Mouse (Mus musculus): ENCODE measurements around the gene Slc2a10. TPM values are rescaled to one million over a fixed set of nuclear protein-coding genes. Genes with fewer than 3 reads are reported as not detected.
A peak's percentile ranks its signal among the peaks of the same experiment; 100 is the strongest.

The Slc2a10 gene
- polyA plus RNA-seq, 1 experiment from 2014 or later: 2.8 TPM

DNA sequence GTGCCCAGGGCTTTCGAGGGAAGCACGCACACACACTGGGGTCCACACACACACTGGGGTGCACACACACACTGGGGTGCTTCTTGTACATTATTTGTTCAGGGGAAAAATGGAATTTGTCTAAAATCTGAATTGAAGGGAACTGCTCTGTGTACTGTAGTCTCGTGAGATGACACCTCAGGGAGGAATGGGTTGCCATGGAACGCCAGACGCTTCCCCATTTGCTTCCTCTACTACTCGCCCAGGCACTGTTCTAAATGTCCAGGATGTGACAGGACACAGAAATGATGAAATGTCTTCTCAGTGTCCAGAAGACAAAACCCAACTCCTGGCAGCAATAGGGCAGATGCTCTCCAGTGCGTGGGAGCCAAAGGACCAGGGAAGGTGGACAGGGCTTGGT is 53.7 kb downstream of the Slc2a10 start:
- no peaks in the 10 kb centered on the region for H3K27me3 ChIP-seq (ENCODE audit: control insufficient read depth, insufficient read depth, low read length)
- no peak overlapping the region for H3K9ac ChIP-seq (replicated peaks; ENCODE audit: low read length)
- no peak for ATAC-seq (replicated peaks; ENCODE audit: insufficient number of reproducible peaks, low FRiP score, low TSS enrichment, low read depth)
- H3K4me2 ChIP-seq (ENCODE audit: low read depth, low read length): no peak overlapping the region
- H3K36me3 ChIP-seq (replicated peaks; ENCODE audit: control insufficient read depth, insufficient read depth, low read depth, low read length): no peaks in the 10 kb centered on the region
- H3K27ac ChIP-seq (replicated peaks; ENCODE audit: low read depth, low read length): no peak overlapping the region
- no peaks in the 10 kb centered on the region for H3K9me3 ChIP-seq (replicated peaks; ENCODE audit: control insufficient read depth, low read length)
- H3K4me3 ChIP-seq (ENCODE audit: low read depth, low read length): no peak overlapping the region
- H3K4me1 ChIP-seq (ENCODE audit: control insufficient read depth, insufficient read depth, low read length): no peaks in the 10 kb centered on the region
- WGBS: 87% methylated on average over 7 of the region's 7 CpGs
- no peak for DNase-seq (ENCODE audit: low spot score)

DNA sequence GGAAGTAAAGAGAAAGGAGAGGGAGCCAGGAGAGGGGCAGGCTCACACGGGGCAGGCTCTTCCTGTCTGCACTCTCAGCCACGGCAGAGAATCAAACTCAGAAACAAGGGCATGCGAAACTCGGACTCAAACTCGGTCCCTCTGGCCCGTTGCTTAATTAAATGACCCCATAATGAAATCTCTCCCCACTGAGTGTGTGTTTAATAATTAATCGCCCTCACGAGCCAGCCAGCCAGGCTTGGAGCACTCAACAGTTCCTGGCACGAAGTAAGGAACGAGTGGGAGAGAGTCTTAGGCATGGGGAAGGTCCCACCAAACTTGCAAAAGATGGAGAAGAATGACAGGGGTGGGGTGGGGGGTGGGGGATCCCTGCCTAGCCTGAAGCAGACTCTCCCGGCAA is 55.3 kb downstream of the Slc2a10 start:
- Histone ChIP-seq H3K27ac (replicated peaks; ENCODE audit: low read depth, low read length) (no peak overlapping the region), H3K9ac (replicated peaks; ENCODE audit: low read length) (no peak overlapping the region), H3K4me3 (ENCODE audit: low read depth, low read length) (no peak overlapping the region), H3K4me1 (ENCODE audit: control insufficient read depth, insufficient read depth, low read length) (peaks cover 4% of the 10 kb centered on the region; the same call in 1 of the 2 replicates), H3K36me3 (replicated peaks; ENCODE audit: control insufficient read depth, insufficient read depth, low read depth, low read length) (no peaks in the 10 kb centered on the region), H3K9me3 (replicated peaks; ENCODE audit: control insufficient read depth, low read length) (no peaks in the 10 kb centered on the region), H3K4me2 (ENCODE audit: low read depth, low read length) (no peak overlapping the region), H3K27me3 (ENCODE audit: control insufficient read depth, insufficient read depth, low read length) (peaks cover 9% of the 10 kb centered on the region)
- ATAC-seq (replicated peaks; ENCODE audit: insufficient number of reproducible peaks, low FRiP score, low TSS enrichment, low read depth) (no peak), DNase-seq (ENCODE audit: low spot score) (no peak)
- 54% methylated on average over 11 of the region's 11 CpGs for WGBS

DNA sequence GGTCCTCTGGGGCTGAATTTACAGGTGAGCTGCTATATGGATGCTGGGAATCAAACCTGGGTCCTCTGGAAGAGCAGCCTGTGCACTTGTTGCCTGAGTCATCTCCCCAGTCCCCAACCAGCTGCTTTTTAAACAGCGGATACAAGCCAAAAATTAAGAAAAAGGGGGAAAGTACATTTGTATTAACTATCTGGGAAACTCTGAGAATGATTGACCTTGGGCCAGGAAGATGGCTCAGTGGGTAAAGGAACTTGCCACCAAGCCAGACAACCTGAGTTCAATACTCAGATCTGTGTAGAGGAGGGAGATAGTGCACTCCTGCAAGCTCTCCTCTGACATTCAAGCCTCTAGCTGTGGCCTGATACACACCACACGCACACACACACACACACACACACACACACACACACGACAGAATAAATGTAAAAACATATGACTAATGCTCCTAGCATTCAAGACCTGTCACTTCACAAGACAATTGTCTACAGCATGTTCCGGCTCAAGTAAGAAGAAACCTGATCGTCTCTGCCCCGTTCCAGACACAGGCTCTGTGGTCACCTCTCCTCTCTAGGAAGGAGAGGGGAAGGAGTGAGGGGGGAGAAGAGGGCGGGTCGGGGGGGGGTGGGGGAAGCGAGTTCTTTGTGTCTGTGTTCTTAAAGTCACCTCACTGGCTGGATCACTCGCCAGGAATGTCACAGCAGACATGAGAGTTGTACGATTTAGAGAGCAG is 56.1 kb downstream of the Slc2a10 start:
- peaks cover 4% of the 10 kb centered on the region; the same call in 1 of the 2 replicates for H3K4me1 ChIP-seq (ENCODE audit: control insufficient read depth, insufficient read depth, low read length)
- H3K27ac ChIP-seq (replicated peaks; ENCODE audit: low read depth, low read length): no peak overlapping the region
- peak; percentile 57 for DNase-seq (ENCODE audit: low spot score)
- ATAC-seq (replicated peaks; ENCODE audit: insufficient number of reproducible peaks, low FRiP score, low TSS enrichment, low read depth): peak; percentile 51; the same call in 1 of the 2 replicates
- H3K9me3 ChIP-seq (replicated peaks; ENCODE audit: control insufficient read depth, low read length): no peaks in the 10 kb centered on the region
- H3K36me3 ChIP-seq (replicated peaks; ENCODE audit: control insufficient read depth, insufficient read depth, low read depth, low read length): no peaks in the 10 kb centered on the region
- 21% methylated on average over 11 of the region's 11 CpGs for WGBS
- no peak overlapping the region for H3K4me3 ChIP-seq (ENCODE audit: low read depth, low read length)
- peaks cover 16% of the 10 kb centered on the region for H3K27me3 ChIP-seq (ENCODE audit: control insufficient read depth, insufficient read depth, low read length)
- H3K4me2 ChIP-seq (ENCODE audit: low read depth, low read length): no peak overlapping the region
- H3K9ac ChIP-seq (replicated peaks; ENCODE audit: low read length): no peak overlapping the region

DNA sequence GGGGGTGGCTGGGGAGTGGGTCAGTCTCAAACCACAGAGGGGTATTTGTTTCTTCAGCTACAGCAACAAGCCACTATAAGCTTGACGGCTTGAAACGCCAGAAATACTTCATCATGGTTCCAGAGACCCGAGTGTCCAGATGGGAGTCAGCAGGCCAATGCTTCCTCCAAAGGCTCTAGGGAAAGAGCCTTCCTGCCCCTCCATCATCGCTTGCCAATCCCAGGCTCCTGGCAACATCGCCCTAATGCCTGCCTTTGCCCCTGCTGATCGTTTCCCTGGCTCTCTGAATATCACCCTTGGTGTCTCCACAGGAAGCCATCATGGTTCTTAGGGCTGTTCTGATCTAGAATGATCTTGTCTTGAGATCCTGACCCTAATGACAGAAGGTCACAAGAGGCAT is 58.3 kb downstream of the Slc2a10 start:
- ATAC-seq (replicated peaks; ENCODE audit: insufficient number of reproducible peaks, low FRiP score, low TSS enrichment, low read depth) (no peak), DNase-seq (ENCODE audit: low spot score) (no peak)
- Histone ChIP-seq H3K4me1 (ENCODE audit: control insufficient read depth, insufficient read depth, low read length) (peaks cover 4% of the 10 kb centered on the region; the same call in 1 of the 2 replicates), H3K4me3 (ENCODE audit: low read depth, low read length) (no peak overlapping the region), H3K9ac (replicated peaks; ENCODE audit: low read length) (no peak overlapping the region), H3K27me3 (ENCODE audit: control insufficient read depth, insufficient read depth, low read length) (peaks cover 16% of the 10 kb centered on the region), H3K27ac (replicated peaks; ENCODE audit: low read depth, low read length) (no peak overlapping the region), H3K9me3 (replicated peaks; ENCODE audit: control insufficient read depth, low read length) (no peaks in the 10 kb centered on the region), H3K4me2 (ENCODE audit: low read depth, low read length) (no peak overlapping the region), H3K36me3 (replicated peaks; ENCODE audit: control insufficient read depth, insufficient read depth, low read depth, low read length) (no peaks in the 10 kb centered on the region)
- WGBS: 70% methylated on average over 6 of the region's 6 CpGs

DNA sequence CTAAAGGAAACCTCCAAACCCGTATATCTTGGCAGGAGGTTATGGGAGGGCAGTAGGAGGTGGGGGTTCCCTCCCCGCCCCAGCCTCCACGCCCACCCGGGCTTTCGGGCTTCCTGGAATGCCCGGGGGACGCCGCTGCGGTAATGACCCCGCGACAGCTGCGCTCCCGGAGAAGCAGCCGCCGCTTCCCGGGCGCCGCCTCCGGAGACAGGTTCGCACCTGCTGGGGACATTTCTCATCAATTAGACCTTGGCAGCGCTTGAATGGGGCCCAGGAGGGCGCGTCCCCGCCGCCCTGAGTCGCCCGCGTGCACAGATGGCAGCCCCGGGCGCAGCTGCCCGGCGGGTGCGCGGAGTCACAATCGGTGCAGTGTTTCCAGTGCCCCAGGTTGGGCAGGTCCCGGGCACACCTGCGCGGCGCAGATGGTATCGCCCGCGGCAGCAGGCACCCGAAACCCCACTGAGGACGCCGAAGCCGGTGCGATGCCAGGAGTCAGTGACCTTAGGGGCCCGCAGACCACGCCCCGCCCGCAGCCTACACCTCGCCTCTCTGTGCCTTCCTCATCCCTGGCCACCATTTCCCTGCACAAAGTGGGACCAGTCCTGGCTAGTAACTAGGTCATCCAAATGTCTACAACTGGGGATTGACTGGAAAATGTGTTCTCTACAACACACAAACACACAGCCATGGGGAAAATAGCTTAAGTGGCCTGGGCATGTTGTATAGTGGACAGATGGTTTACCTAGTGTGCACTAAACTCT is 59.9 kb downstream of the Slc2a10 start:
- peak overlapping the region; percentile 44 for H3K9ac ChIP-seq (replicated peaks; ENCODE audit: low read length)
- no peak overlapping the region for H3K27ac ChIP-seq (replicated peaks; ENCODE audit: low read depth, low read length)
- H3K4me1 ChIP-seq (ENCODE audit: control insufficient read depth, insufficient read depth, low read length): peaks cover 4% of the 10 kb centered on the region; the same call in 1 of the 2 replicates
- H3K9me3 ChIP-seq (replicated peaks; ENCODE audit: control insufficient read depth, low read length): no peaks in the 10 kb centered on the region
- H3K4me2 ChIP-seq (ENCODE audit: low read depth, low read length): peak overlapping the region; percentile 82
- under 1% methylated on average over 49 of the region's 52 CpGs for WGBS
- DNase-seq (ENCODE audit: low spot score) (peak; percentile 58), ATAC-seq (replicated peaks; ENCODE audit: insufficient number of reproducible peaks, low FRiP score, low TSS enrichment, low read depth) (peak; percentile 30; the same call in 1 of the 2 replicates)
- no peaks in the 10 kb centered on the region for H3K36me3 ChIP-seq (replicated peaks; ENCODE audit: control insufficient read depth, insufficient read depth, low read depth, low read length)
- H3K27me3 ChIP-seq (ENCODE audit: control insufficient read depth, insufficient read depth, low read length): peaks cover 16% of the 10 kb centered on the region
- peak overlapping the region; percentile 36 for H3K4me3 ChIP-seq (ENCODE audit: low read depth, low read length)

DNA sequence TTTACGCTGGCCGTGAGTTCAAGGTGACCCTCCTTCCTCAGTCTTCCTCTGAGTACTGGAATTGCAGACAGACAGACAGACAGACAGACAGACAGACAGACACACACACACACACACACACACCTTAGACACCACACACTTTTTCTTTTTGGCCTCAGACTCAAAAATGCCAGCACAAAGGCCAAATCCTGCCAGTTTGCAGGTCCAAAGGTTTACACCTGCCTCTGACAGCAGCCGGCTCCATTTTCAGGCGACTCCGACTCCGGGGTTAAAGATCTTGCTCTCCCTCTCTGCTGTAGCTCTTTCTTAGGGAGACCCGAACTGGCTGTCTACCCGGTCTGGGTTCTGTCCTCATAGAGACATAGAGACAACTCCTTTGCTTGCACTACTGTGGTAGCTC is 60.5 kb downstream of the Slc2a10 start:
- H3K4me2 ChIP-seq (ENCODE audit: low read depth, low read length): no peak overlapping the region
- no peak overlapping the region for H3K4me3 ChIP-seq (ENCODE audit: low read depth, low read length)
- ATAC-seq (replicated peaks; ENCODE audit: insufficient number of reproducible peaks, low FRiP score, low TSS enrichment, low read depth) (no peak), DNase-seq (ENCODE audit: low spot score) (no peak)
- no peaks in the 10 kb centered on the region for H3K9me3 ChIP-seq (replicated peaks; ENCODE audit: control insufficient read depth, low read length)
- peaks cover 4% of the 10 kb centered on the region; the same call in 1 of the 2 replicates for H3K4me1 ChIP-seq (ENCODE audit: control insufficient read depth, insufficient read depth, low read length)
- WGBS: 55% methylated on average over 8 of the region's 8 CpGs
- peaks cover 16% of the 10 kb centered on the region for H3K27me3 ChIP-seq (ENCODE audit: control insufficient read depth, insufficient read depth, low read length)
- no peak overlapping the region for H3K27ac ChIP-seq (replicated peaks; ENCODE audit: low read depth, low read length)
- no peak overlapping the region for H3K9ac ChIP-seq (replicated peaks; ENCODE audit: low read length)
- H3K36me3 ChIP-seq (replicated peaks; ENCODE audit: control insufficient read depth, insufficient read depth, low read depth, low read length): no peaks in the 10 kb centered on the region

DNA sequence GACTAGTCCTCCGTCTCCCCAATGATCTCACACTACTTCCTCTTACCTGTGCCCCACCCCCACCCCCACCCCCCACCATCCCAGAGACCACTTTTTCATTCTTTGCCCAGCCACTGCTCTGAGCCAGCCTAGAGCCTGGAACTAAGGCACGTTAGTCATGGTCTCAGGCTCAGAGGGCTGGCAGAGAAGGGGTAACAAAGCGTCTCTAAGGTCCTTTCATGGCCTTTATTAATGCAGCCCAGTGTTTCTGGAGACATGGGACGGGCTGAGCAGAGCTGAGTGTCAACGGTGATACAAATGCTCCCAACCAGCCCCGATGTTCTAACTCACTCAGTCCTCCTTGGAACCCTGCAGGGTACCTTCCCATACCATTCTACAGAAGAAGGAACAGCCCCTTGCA is 61.0 kb downstream of the Slc2a10 start:
- Histone ChIP-seq H3K9ac (replicated peaks; ENCODE audit: low read length) (no peak overlapping the region), H3K9me3 (replicated peaks; ENCODE audit: control insufficient read depth, low read length) (no peaks in the 10 kb centered on the region), H3K4me2 (ENCODE audit: low read depth, low read length) (no peak overlapping the region), H3K4me3 (ENCODE audit: low read depth, low read length) (no peak overlapping the region), H3K27me3 (ENCODE audit: control insufficient read depth, insufficient read depth, low read length) (peaks cover 16% of the 10 kb centered on the region), H3K36me3 (replicated peaks; ENCODE audit: control insufficient read depth, insufficient read depth, low read depth, low read length) (no peaks in the 10 kb centered on the region), H3K27ac (replicated peaks; ENCODE audit: low read depth, low read length) (0 out of 2 replicates have a peak overlapping the region, but pooled peaks have one; percentile 25), H3K4me1 (ENCODE audit: control insufficient read depth, insufficient read depth, low read length) (peaks cover 4% of the 10 kb centered on the region; the same call in 1 of the 2 replicates)
- 29% methylated on average over 6 of the region's 6 CpGs for WGBS
- DNase-seq (ENCODE audit: low spot score) (no peak), ATAC-seq (replicated peaks; ENCODE audit: insufficient number of reproducible peaks, low FRiP score, low TSS enrichment, low read depth) (peak; percentile 56; the same call in 1 of the 2 replicates)

DNA sequence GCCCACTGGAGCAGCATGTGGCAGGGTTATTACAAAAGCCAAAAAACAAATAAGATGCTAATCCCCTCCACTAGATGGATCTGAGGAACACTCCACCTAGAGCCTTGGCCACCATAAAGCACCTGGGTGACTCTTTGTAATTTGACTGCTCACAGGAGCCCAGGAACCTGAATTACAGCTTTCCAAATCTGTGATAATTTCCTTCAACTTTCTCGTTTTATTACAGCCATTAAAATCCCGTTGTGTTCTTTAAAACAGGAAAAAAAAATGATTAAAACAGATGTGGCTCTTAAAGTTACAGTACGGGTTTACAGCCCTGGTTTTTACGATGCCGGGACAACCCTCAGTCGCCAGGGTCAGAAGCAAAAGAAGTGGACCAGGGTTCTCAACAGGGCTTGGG is 63.3 kb downstream of the Slc2a10 start:
- Histone ChIP-seq H3K36me3 (replicated peaks; ENCODE audit: control insufficient read depth, insufficient read depth, low read depth, low read length) (no peaks in the 10 kb centered on the region), H3K9me3 (replicated peaks; ENCODE audit: control insufficient read depth, low read length) (no peaks in the 10 kb centered on the region), H3K4me3 (ENCODE audit: low read depth, low read length) (no peak overlapping the region), H3K9ac (replicated peaks; ENCODE audit: low read length) (no peak overlapping the region), H3K27me3 (ENCODE audit: control insufficient read depth, insufficient read depth, low read length) (peaks cover 16% of the 10 kb centered on the region), H3K4me2 (ENCODE audit: low read depth, low read length) (no peak overlapping the region), H3K27ac (replicated peaks; ENCODE audit: low read depth, low read length) (no peak overlapping the region), H3K4me1 (ENCODE audit: control insufficient read depth, insufficient read depth, low read length) (peaks cover 4% of the 10 kb centered on the region; the same call in 1 of the 2 replicates)
- DNase-seq (ENCODE audit: low spot score): no peak
- WGBS: 75% methylated on average over 6 of the region's 6 CpGs
- ATAC-seq (replicated peaks; ENCODE audit: insufficient number of reproducible peaks, low FRiP score, low TSS enrichment, low read depth): no peak

Measured in embryonic facial prominence, embryonic 11.5 days (tissue).